Mouse (Mus musculus) gastrocnemius, adult 8-10 months (tissue): ENCODE results near the gene Aaed1. TPM values are rescaled to one million over a fixed set of nuclear protein-coding genes. Genes with fewer than 3 reads are reported as not detected.

Experiments
- DNase-seq, 2 experiments: peaks; one replicate each; pipeline ENCODE4 v3.0.0; 2022; ENCODE audit warnings: low spot score in 2 of 2
- total RNA-seq, 4 experiments: library from RNA; stranded (reverse); gene quantifications; 2 replicates each; pipeline ENCODE4 v1.2.4; 2022

Gene Aaed1
- total RNA-seq, 4 experiments from 2014 or later: 49.4 to 59.4 (median 50.8) TPM

- DNase-seq: no peak
These were observed 60.4 kb downstream of the Aaed1 start for GRCm38 (mm10) chr13:64252147-64252546.

DNA sequence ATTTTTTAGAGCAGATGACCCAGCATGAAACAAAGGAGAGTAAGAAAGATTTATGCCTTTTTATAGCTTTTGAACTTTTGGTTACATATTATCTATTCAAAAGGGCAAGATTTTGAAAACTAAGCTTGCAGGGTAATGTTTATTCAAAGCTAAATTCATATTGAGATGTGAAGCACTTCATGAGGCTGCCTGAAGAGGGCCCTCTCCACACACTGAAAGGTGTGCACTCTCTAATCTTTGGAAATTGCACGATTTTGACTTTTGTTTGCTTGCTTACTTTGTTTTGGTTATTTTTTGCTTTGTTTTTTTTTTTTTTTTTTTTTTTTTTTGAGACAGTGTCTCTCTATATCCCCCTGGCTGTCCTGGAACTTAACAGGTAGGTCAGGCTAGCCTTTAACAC is 62.1 kb downstream of the Aaed1 start:
- DNase-seq: no peak

DNA sequence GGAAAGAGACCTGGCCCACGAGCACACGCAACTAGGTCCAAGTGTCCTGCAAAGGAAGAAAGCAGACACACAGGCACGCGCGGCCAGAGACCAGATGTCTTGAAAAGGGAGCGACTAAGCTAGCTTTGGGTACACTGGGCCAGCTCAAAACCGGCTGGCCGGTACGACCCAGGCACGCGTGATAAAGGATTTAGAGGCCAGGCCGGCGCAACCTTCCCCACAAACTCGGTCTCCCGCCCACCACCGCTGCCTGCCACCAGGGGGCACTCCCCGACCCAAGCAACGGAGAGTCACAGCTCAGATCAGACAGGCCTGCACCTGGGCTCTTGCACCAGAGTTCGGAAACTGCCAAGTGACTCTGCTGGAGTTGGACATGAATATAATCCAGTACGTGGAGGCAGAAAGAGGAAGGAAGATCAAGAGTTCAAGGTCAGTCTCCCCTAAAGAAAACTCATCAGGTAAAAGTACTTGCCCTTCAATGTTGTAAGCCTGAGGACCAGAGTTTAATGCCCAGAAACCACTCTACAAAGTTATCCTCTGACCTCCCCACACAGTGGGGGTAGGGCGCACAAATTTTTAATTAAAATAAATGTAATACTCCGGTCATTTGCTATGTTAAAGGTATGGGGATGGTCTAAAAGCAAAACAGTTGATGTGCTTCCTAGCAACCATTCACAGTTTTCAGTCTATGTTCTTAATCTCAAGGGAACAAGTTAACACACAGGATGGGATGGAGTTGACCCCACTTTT is 63.6 kb downstream of the Aaed1 start:
- DNase-seq: peak; percentile 86 to 88

- DNase-seq: peak; percentile 25 to 52
These were observed 64.2 kb downstream of the Aaed1 start for GRCm38 (mm10) chr13:64248161-64248774.

GRCm38 (mm10) chr13:64246106-64246505 is 66.4 kb downstream of the Aaed1 start:
- no peak for DNase-seq

DNA sequence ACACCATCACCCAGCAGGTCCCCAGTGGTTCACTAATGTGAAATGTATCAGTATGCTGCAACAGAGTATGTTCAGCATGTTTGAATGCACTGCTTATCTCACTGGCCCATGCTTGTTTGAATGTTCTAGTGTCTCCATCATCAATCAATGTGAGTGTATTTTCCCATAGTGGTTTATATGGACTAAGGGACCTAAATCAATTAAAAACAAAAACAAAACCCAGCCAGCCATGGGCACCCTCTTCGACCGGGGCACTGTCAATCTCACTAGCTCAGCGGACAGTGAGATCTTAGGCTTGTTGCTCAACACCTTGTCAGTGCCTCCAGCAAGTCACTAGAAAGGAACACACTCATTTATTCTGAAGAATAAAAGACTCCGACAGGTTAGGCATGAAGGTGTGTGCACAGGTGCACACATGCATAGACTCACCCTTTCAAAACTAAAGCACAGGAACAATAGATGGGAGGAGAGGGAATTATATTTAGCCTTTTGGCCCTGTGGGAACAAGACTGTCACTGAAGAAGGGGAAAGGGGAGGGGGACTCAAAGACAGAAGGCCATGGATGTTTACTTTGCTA is 67.7 kb downstream of the Aaed1 start:
- no peak for DNase-seq

- no peak for DNase-seq
These were observed 69.8 kb downstream of the Aaed1 start for GRCm38 (mm10) chr13:64242721-64243120.

GRCm38 (mm10) chr13:64240626-64241025 is 71.9 kb downstream of the Aaed1 start:
- no peak for DNase-seq

GRCm38 (mm10) chr13:64237681-64238157 is 74.8 kb downstream of the Aaed1 start:
- no peak for DNase-seq

DNA sequence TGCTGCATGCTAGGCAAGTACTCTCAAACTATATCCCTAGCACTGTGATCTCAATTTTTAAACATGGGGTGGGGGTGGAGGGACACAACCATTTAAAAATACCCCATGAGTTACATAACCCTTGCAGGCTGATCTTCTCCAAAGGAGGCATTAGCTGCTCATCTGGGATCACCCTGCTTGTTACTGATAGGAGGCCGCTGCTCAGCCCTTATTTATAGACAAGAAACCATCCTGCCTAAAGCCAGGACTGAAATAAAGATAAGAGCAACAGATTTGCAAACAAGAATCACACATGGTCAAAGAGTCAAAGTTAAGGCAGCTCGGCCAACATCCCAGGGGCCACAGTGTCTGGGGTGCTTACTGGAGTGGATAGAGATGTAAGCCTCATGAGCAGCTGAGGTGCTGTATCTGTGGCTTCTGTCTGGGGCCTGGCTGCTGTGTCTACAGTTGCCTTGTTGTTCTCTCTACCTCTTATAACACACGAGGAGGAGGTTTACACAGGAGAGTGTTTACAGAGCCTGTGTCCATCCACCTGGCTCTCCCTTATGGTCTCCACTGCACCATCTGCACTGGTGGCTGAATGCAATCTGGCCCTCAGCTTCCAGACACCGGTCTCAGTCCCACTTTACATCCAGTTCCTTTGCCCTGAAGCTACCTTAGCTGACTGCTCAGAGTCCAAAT is 75.4 kb downstream of the Aaed1 start:
- no peak for DNase-seq

- no peak for DNase-seq
These were observed 76.7 kb downstream of the Aaed1 start for GRCm38 (mm10) chr13:64235777-64236176.

GRCm38 (mm10) chr13:64235062-64235715 is 77.3 kb downstream of the Aaed1 start:
- DNase-seq: no peak

- no peak for DNase-seq
These were observed 79.4 kb downstream of the Aaed1 start for GRCm38 (mm10) chr13:64233139-64233538.

GRCm38 (mm10) chr13:64226725-64227124 is 85.8 kb downstream of the Aaed1 start:
- DNase-seq: no peak

GRCm38 (mm10) chr13:64225738-64226137 is 86.8 kb downstream of the Aaed1 start:
- DNase-seq: no peak

Other genes starting within 250 kb of the Aaed1 start
- not detected for gene Hsd17b3, start 223.5 kb downstream of the Aaed1 start, total RNA-seq
- 1 to 10 TPM in 1 of 4 experiments, under 1 TPM in 3; 0.32 to 1.2 (median 0.69) TPM for gene Slc35d2, start 183.3 kb downstream of the Aaed1 start, total RNA-seq
- 10 to 100 TPM; 22.1 to 37.1 (median 31.9) TPM for gene Zfp367, start 159.5 kb downstream of the Aaed1 start, total RNA-seq
- gene Habp4, start 150.9 kb downstream of the Aaed1 start, total RNA-seq: 10 to 100 TPM; 24.1 to 26.5 (median 25.0) TPM
- 1 to 10 TPM; 6.7 to 9.1 (median 7.8) TPM for gene Cdc14b, start 37.4 kb downstream of the Aaed1 start, total RNA-seq
- gene Ctsl, start 58.2 kb upstream of the Aaed1 start, total RNA-seq: 100 to 1,000 TPM; 113 to 163 (median 129) TPM
- 1 to 10 TPM; 2.5 to 3.8 (median 2.9) TPM for gene Cdk20, start 119.6 kb upstream of the Aaed1 start, total RNA-seq
- under 1 TPM in 1 of 4 experiments, not detected in 3; 0.27 TPM for gene Fam240b, start 185.1 kb upstream of the Aaed1 start, total RNA-seq